Mouse (Mus musculus): ENCODE results near the gene Rpl32. TPM values are rescaled to one million over a fixed set of nuclear protein-coding genes. Genes with fewer than 3 reads are reported as not detected.

The Rpl32 gene
- total RNA-seq, 1 experiment, result 3,173 TPM

- peaks cover 55% of the 10 kb centered on the region for H3K36me3 ChIP-seq (ENCODE audit: control insufficient read depth, insufficient read depth, low read length, poor library complexity, severe bottlenecking)
- TF ChIP-seq CHD2 (IDR thresholded peaks at IDR 0.05; ENCODE audit: low read depth, low read length), result peak; percentile 39; the same call in 1 of the 2 replicates
- peak; percentile 74 for TF ChIP-seq ZNF384 (IDR thresholded peaks at IDR 0.05; ENCODE audit: low read depth, low read length)
- TF ChIP-seq MAFK (IDR thresholded peaks at IDR 0.05; ENCODE audit: insufficient read depth, low read depth, low read length), result no peak
- TF ChIP-seq HCFC1 (IDR thresholded peaks at IDR 0.05; ENCODE audit: borderline replicate concordance, insufficient read depth, low read length), result no peak
- no peak for TF ChIP-seq ZC3H11A (IDR thresholded peaks at IDR 0.05; ENCODE audit: borderline replicate concordance, low read depth, low read length)
- no peaks in the 10 kb centered on the region for H3K9me3 ChIP-seq (ENCODE audit: control insufficient read depth, insufficient read depth, low read depth, low read length)
- no peak overlapping the region; the same call in 1 of the 2 replicates for H3K27ac ChIP-seq (ENCODE audit: insufficient read depth, low read depth, low read length, poor library complexity, severe bottlenecking)
- DNase-seq (ENCODE audit: low read depth, low spot score), result peak; percentile 54
- no peak overlapping the region for H3K9ac ChIP-seq (ENCODE audit: insufficient read depth, low read depth, low read length, poor library complexity, severe bottlenecking)
- H3K4me3 ChIP-seq (ENCODE audit: insufficient read depth in 1 of 2, low read depth in 1 of 2, low read length in 2 of 2, poor library complexity in 1 of 2, severe bottlenecking in 1 of 2), result no peak overlapping the region
- in situ Hi-C loops (cut with MboI; ENCODE audit: low sequenced_read_pairs in 2 of 2, unreplicated experiment in 2 of 2), result no loop called here
- peaks cover 0 to 4% of the 10 kb centered on the region in 2 experiments; a peak in 2 of 4 replicates for H3K4me1 ChIP-seq (ENCODE audit: control insufficient read depth in 2 of 2, insufficient read depth in 2 of 2, low read length in 2 of 2, poor library complexity in 1 of 2)
Measured at GRCm38 (mm10) chr6:115803541-115804382, 4.8 kb downstream of the Rpl32 start.

GRCm38 (mm10) chr6:115801811-115802210, 6.7 kb downstream of the Rpl32 start:
- no peak for DNase-seq (ENCODE audit: low read depth, low spot score)
- H3K4me1 ChIP-seq (ENCODE audit: control insufficient read depth in 2 of 2, insufficient read depth in 2 of 2, low read length in 2 of 2, poor library complexity in 1 of 2), result peaks cover 0 to 4% of the 10 kb centered on the region in 2 experiments; a peak in 2 of 4 replicates
- in situ Hi-C loops (cut with MboI; ENCODE audit: low sequenced_read_pairs in 2 of 2, unreplicated experiment in 2 of 2), result no loop called here
- H3K4me3 ChIP-seq (ENCODE audit: insufficient read depth in 1 of 2, low read depth in 1 of 2, low read length in 2 of 2, poor library complexity in 1 of 2, severe bottlenecking in 1 of 2), result no peak overlapping the region
- H3K9me3 ChIP-seq (ENCODE audit: control insufficient read depth, insufficient read depth, low read depth, low read length), result no peaks in the 10 kb centered on the region
- TF ChIP-seq HCFC1 (IDR thresholded peaks at IDR 0.05; ENCODE audit: borderline replicate concordance, insufficient read depth, low read length) (no peak), ZNF384 (IDR thresholded peaks at IDR 0.05; ENCODE audit: low read depth, low read length) (no peak), CHD2 (IDR thresholded peaks at IDR 0.05; ENCODE audit: low read depth, low read length) (no peak), MAFK (IDR thresholded peaks at IDR 0.05; ENCODE audit: insufficient read depth, low read depth, low read length) (no peak), ZC3H11A (IDR thresholded peaks at IDR 0.05; ENCODE audit: borderline replicate concordance, low read depth, low read length) (no peak)
- H3K36me3 ChIP-seq (ENCODE audit: control insufficient read depth, insufficient read depth, low read length, poor library complexity, severe bottlenecking), result peaks cover 55% of the 10 kb centered on the region
- H3K9ac ChIP-seq (ENCODE audit: insufficient read depth, low read depth, low read length, poor library complexity, severe bottlenecking), result no peak overlapping the region
- H3K27ac ChIP-seq (ENCODE audit: insufficient read depth, low read depth, low read length, poor library complexity, severe bottlenecking), result no peak overlapping the region

DNA sequence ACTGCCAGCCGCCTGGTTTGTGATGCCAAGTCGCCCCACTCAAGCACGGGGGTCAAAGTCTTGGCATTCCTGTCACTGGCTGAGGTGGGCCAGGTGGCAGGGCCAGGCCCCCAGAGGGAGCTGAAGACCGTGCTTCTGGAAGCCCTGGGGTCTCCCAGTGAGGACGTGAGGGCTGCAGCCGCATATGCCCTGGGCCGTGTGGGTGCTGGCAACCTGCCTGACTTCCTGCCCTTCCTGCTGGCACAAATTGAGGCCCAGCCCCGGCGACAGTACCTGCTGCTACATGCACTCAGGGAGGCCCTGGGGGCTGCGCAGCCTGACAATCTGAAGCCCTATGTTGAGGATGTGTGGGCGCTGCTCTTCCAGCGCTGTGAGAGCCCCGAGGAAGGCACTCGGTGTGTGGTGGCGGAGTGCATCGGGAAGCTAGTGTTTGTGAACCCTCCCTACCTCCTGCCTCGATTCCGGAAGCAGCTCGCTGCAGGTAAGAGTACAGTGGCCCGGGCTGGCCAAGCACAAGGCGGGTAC, 15.8 kb downstream of the Rpl32 start:
- Histone ChIP-seq H3K9ac (ENCODE audit: insufficient read depth, low read depth, low read length, poor library complexity, severe bottlenecking) (peak overlapping the region; percentile 32; the same call in 1 of the 2 replicates), H3K9me3 (ENCODE audit: control insufficient read depth, insufficient read depth, low read depth, low read length) (no peaks in the 10 kb centered on the region), H3K4me3 (ENCODE audit: insufficient read depth in 1 of 2, low read depth in 1 of 2, low read length in 2 of 2, poor library complexity in 1 of 2, severe bottlenecking in 1 of 2) (peak overlapping the region; percentile 14 to 16; a peak in 2 of 4 replicates), H3K4me1 (ENCODE audit: control insufficient read depth in 2 of 2, insufficient read depth in 2 of 2, low read length in 2 of 2, poor library complexity in 1 of 2) (peaks cover 0 to 4% of the 10 kb centered on the region in 2 experiments; a peak in 2 of 4 replicates), H3K27ac (ENCODE audit: insufficient read depth, low read depth, low read length, poor library complexity, severe bottlenecking) (no peak overlapping the region), H3K36me3 (ENCODE audit: control insufficient read depth, insufficient read depth, low read length, poor library complexity, severe bottlenecking) (peaks cover 52% of the 10 kb centered on the region)
- TF ChIP-seq HCFC1 (IDR thresholded peaks at IDR 0.05; ENCODE audit: borderline replicate concordance, insufficient read depth, low read length), result no peak
- TF ChIP-seq MAFK (IDR thresholded peaks at IDR 0.05; ENCODE audit: insufficient read depth, low read depth, low read length), result no peak
- TF ChIP-seq ZC3H11A (IDR thresholded peaks at IDR 0.05; ENCODE audit: borderline replicate concordance, low read depth, low read length), result no peak
- no peak for TF ChIP-seq CHD2 (IDR thresholded peaks at IDR 0.05; ENCODE audit: low read depth, low read length)
- TF ChIP-seq ZNF384 (IDR thresholded peaks at IDR 0.05; ENCODE audit: low read depth, low read length), result no peak
- in situ Hi-C loops (cut with MboI; ENCODE audit: low sequenced_read_pairs in 2 of 2, unreplicated experiment in 2 of 2), result no loop called here
- no peak for DNase-seq (ENCODE audit: low read depth, low spot score)

DNA sequence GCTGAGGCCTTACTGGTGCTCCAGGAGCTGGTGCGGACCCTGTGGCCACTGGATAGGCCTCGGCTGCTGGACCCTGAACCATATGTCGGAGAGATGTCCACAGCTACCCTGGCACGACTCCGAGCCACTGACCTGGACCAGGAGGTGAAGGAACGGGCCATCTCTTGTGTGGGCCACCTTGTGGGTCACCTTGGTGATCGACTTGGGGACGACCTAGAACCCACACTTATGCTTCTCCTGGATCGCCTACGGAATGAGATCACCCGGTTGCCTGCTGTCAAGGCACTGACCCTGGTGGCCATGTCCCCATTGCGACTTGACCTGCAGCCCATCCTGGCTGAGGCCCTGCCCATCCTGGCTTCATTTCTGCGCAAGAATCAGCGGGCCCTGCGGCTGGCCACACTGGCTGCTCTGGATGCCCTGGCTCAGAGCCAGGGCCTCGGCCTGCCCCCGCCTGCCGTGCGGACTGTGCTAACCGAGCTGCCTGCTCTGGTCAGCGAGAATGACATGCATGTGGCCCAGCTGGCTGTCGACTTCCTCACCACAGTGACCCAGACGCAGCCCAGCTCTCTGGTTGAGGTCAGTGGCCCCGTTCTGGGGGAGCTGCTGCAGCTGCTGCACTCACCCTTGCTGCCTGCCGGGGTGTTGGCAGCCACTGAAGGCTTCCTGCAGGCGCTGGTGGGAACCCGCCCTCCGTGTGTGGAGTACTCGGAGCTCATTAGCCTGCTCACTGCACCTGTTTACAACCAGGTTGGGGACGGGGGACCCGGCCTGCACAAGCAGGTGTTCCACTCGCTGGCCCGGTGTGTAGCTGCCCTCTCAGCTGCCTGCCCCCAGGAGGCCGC, 16.5 kb downstream of the Rpl32 start:
- Histone ChIP-seq H3K4me1 (ENCODE audit: control insufficient read depth in 2 of 2, insufficient read depth in 2 of 2, low read length in 2 of 2, poor library complexity in 1 of 2) (peaks cover 0 to 4% of the 10 kb centered on the region in 2 experiments; a peak in 2 of 4 replicates), H3K36me3 (ENCODE audit: control insufficient read depth, insufficient read depth, low read length, poor library complexity, severe bottlenecking) (peaks cover 47% of the 10 kb centered on the region), H3K9ac (ENCODE audit: insufficient read depth, low read depth, low read length, poor library complexity, severe bottlenecking) (peak overlapping the region; percentile 32; the same call in 1 of the 2 replicates), H3K9me3 (ENCODE audit: control insufficient read depth, insufficient read depth, low read depth, low read length) (no peaks in the 10 kb centered on the region), H3K27ac (ENCODE audit: insufficient read depth, low read depth, low read length, poor library complexity, severe bottlenecking) (no peak overlapping the region), H3K4me3 (ENCODE audit: insufficient read depth in 1 of 2, low read depth in 1 of 2, low read length in 2 of 2, poor library complexity in 1 of 2, severe bottlenecking in 1 of 2) (peak overlapping the region; percentile 14 to 16; a peak in 2 of 4 replicates)
- no peak for DNase-seq (ENCODE audit: low read depth, low spot score)
- no peak for TF ChIP-seq HCFC1 (IDR thresholded peaks at IDR 0.05; ENCODE audit: borderline replicate concordance, insufficient read depth, low read length)
- TF ChIP-seq ZC3H11A (IDR thresholded peaks at IDR 0.05; ENCODE audit: borderline replicate concordance, low read depth, low read length), result no peak
- TF ChIP-seq MAFK (IDR thresholded peaks at IDR 0.05; ENCODE audit: insufficient read depth, low read depth, low read length), result no peak
- TF ChIP-seq CHD2 (IDR thresholded peaks at IDR 0.05; ENCODE audit: low read depth, low read length), result no peak
- no peak for TF ChIP-seq ZNF384 (IDR thresholded peaks at IDR 0.05; ENCODE audit: low read depth, low read length)
- in situ Hi-C loops (cut with MboI; ENCODE audit: low sequenced_read_pairs in 2 of 2, unreplicated experiment in 2 of 2), result no loop called here

Measured in ES-E14 (cell line).